Mouse (Mus musculus): ENCODE data around the gene Mta2.

The Mta2 gene

GRCm38 (mm10) chr19:8929224-8930088 lies 12.2 kb upstream of the Mta2 start, which contains the start of the genes Rom1 and Eml3:
TSS of gene Rom1 (minus strand) at chr19:8929356.
TSS of gene Eml3 (plus strand) at chr19:8929552.
- peak; percentile 87 for DNase-seq

- DNase-seq, result no peak
Observed at GRCm38 (mm10) chr19:8930117-8930516, 11.6 kb upstream of the Mta2 start.

GRCm38 (mm10) chr19:8930771-8931170 lies 10.9 kb upstream of the Mta2 start:
- no peak for DNase-seq

- no peak for DNase-seq
Observed at GRCm38 (mm10) chr19:8936736-8937135, 4.9 kb upstream of the Mta2 start.

- DNase-seq, result peak; percentile 73
Observed at GRCm38 (mm10) chr19:8940526-8941133, 1.0 kb upstream of the Mta2 start.

GRCm38 (mm10) chr19:8941136-8941514 lies 550 bp upstream of the Mta2 start:
- DNase-seq, result peak; percentile 69

GRCm38 (mm10) chr19:8942276-8942964 lies 745 bp downstream of the Mta2 start:
- no peak for DNase-seq

GRCm38 (mm10) chr19:8943047-8943446 lies 1.4 kb downstream of the Mta2 start:
- DNase-seq, result no peak

- DNase-seq, result no peak
Observed at GRCm38 (mm10) chr19:8944062-8944461, 2.4 kb downstream of the Mta2 start.

GRCm38 (mm10) chr19:8944750-8945149 lies 3.1 kb downstream of the Mta2 start:
- no peak for DNase-seq

GRCm38 (mm10) chr19:8945251-8945650 lies 3.6 kb downstream of the Mta2 start:
- no peak for DNase-seq

- DNase-seq, result no peak
Observed at GRCm38 (mm10) chr19:8946929-8947328, 5.3 kb downstream of the Mta2 start.

- no peak for DNase-seq
Observed at GRCm38 (mm10) chr19:8950190-8950589, 8.5 kb downstream of the Mta2 start.

GRCm38 (mm10) chr19:8952241-8952640 lies 10.6 kb downstream of the Mta2 start:
- DNase-seq, result no peak

- DNase-seq, result peak; percentile 91
Observed at GRCm38 (mm10) chr19:8953135-8954039, 11.7 kb downstream of the Mta2 start, which contains the start of gene Tut1. TSS of gene Tut1 (plus strand) at chr19:8953847.

GRCm38 (mm10) chr19:8954171-8954570 lies 12.5 kb downstream of the Mta2 start:
- no peak for DNase-seq

- no peak for DNase-seq
Observed at GRCm38 (mm10) chr19:8962256-8962655, 20.6 kb downstream of the Mta2 start.

- peak; percentile 63 for DNase-seq
Observed at GRCm38 (mm10) chr19:8965075-8965474, 23.4 kb downstream of the Mta2 start.

GRCm38 (mm10) chr19:8965771-8966170 lies 24.1 kb downstream of the Mta2 start:
- peak; percentile 76 for DNase-seq

- no peak for DNase-seq
Observed at GRCm38 (mm10) chr19:8966198-8966589, 24.5 kb downstream of the Mta2 start.

- peak; percentile 100 for DNase-seq
Observed at GRCm38 (mm10) chr19:8966590-8967372, 25.1 kb downstream of the Mta2 start, which contains the start of gene Eef1g. TSS of gene Eef1g (plus strand) at chr19:8967041.

GRCm38 (mm10) chr19:8967373-8967743 lies 25.7 kb downstream of the Mta2 start:
- DNase-seq, result no peak

All from cerebellum, adult 11-12 months (tissue).